Mouse (Mus musculus): Measurements from ENCODE around the gene Phldb3. TPM values are rescaled to one million over a fixed set of nuclear protein-coding genes. Genes with fewer than 3 reads are reported as not detected.

Gene Phldb3
- polyA plus RNA-seq, 1 experiment from 2014 or later: 0.35 TPM

DNA sequence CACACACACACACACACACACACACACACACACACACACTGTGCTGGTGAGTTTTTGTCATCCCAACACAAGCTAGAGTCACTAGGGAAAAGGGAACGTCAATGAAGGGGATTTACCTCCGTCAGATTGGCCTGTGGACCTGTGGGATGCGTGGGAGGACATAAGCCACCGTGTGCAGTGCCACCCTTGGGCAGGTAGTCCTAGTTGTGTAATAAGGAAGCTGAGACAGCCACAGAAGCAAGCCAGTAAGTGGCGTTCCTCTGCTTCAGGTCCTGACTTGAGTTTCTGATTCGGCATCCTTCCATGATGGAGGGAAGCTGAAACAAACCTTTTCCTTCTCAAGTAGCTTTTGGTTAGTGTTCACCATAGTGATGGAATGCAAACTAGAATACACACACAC, 33.9 kb downstream of the Phldb3 start:
- 78% methylated on average over 6 of the region's 6 CpGs for WGBS
- Histone ChIP-seq H3K4me3 (replicated peaks) (no peak overlapping the region), H3K9me3 (no peaks in the 10 kb centered on the region), H3K4me1 (replicated peaks) (no peaks in the 10 kb centered on the region), H3K36me3 (no peaks in the 10 kb centered on the region), H3K9ac (no peak overlapping the region), H3K4me2 (replicated peaks) (no peak overlapping the region), H3K27me3 (replicated peaks) (peaks cover 15% of the 10 kb centered on the region), H3K27ac (no peak overlapping the region)
- ATAC-seq: no peak

DNA sequence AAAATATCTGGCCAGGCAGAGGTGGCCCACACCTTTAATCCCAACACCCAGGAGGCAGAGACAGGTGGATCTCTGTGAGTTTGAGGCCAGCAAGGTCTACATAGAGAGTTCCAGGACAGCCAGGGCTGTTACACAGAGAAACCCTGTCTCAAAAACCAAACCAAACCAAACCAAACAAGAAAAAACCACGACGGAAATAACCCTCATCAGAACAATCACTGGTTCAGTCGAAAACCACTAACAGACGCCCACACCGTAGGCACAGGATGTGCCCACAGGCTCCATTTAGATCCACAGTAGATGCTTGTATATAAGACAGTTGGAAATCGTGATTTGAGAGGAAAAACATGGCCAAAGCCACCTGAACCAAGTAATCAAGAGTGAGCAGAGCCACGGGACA, 34.4 kb downstream of the Phldb3 start:
- Histone ChIP-seq H3K4me1 (replicated peaks) (no peaks in the 10 kb centered on the region), H3K4me3 (replicated peaks) (no peak overlapping the region), H3K9me3 (no peaks in the 10 kb centered on the region), H3K4me2 (replicated peaks) (no peak overlapping the region), H3K27me3 (replicated peaks) (peaks cover 11% of the 10 kb centered on the region), H3K27ac (no peak overlapping the region), H3K9ac (no peak overlapping the region), H3K36me3 (no peaks in the 10 kb centered on the region)
- ATAC-seq: no peak
- WGBS: 73% methylated on average over 7 of the region's 7 CpGs

DNA sequence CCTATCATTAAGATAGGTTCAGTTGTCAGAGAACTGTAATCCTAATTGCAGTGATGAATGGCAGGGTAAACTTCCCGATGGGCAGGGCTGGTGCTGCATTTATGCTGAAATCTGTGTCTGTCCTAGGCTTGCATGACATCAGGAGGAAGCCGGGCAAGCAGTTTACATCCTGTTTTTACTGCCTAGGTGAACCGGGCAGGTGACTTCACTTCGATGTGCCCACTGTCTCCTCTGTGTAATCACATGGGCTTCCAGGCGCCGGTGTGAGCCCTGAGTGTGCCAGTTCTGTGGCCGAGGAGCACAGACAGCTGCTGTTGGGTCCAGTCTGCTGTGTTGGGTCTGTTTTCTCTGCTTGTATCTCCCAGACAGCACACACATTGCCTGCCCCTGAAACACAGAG, 35.9 kb downstream of the Phldb3 start:
- no peak for ATAC-seq
- H3K9me3 ChIP-seq: no peaks in the 10 kb centered on the region
- 0 out of 2 replicates have a peak, but pooled peaks cover 3% of the 10 kb centered on the region for H3K27me3 ChIP-seq (replicated peaks)
- H3K4me3 ChIP-seq (replicated peaks): no peak overlapping the region
- WGBS: 71% methylated on average over 7 of the region's 7 CpGs
- no peaks in the 10 kb centered on the region for H3K36me3 ChIP-seq
- no peak overlapping the region for H3K27ac ChIP-seq
- no peak overlapping the region for H3K4me2 ChIP-seq (replicated peaks)
- no peak overlapping the region for H3K9ac ChIP-seq
- no peaks in the 10 kb centered on the region for H3K4me1 ChIP-seq (replicated peaks)

DNA sequence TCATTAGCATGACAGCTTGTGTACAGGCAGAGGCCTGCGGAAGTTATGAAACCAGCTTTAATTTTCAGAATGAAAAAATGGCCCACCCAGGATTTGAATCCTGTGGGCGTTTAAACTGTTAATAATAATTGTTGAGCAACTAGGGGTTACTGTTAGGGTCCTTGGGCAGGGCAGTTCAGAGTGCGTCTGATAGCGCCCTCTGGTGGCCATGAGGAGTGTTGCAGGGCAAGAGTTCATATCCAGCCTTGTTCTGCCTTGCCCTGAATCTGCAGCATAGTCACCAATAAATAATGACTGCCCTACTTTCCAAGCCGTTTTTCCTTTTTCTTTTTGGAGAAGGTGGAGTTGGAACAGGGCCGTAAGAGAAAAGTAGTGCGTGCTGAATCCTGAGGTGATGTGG, 43.1 kb downstream of the Phldb3 start:
- no peaks in the 10 kb centered on the region for H3K27me3 ChIP-seq (replicated peaks)
- no peaks in the 10 kb centered on the region for H3K36me3 ChIP-seq
- H3K4me3 ChIP-seq (replicated peaks): no peak overlapping the region
- H3K4me1 ChIP-seq (replicated peaks): no peaks in the 10 kb centered on the region
- no peaks in the 10 kb centered on the region for H3K9me3 ChIP-seq
- no peak overlapping the region for H3K9ac ChIP-seq
- WGBS: 21% methylated on average over 7 of the region's 7 CpGs
- no peak overlapping the region for H3K4me2 ChIP-seq (replicated peaks)
- H3K27ac ChIP-seq: no peak overlapping the region
- peak; percentile 41; the same call in 1 of the 2 replicates for ATAC-seq

DNA sequence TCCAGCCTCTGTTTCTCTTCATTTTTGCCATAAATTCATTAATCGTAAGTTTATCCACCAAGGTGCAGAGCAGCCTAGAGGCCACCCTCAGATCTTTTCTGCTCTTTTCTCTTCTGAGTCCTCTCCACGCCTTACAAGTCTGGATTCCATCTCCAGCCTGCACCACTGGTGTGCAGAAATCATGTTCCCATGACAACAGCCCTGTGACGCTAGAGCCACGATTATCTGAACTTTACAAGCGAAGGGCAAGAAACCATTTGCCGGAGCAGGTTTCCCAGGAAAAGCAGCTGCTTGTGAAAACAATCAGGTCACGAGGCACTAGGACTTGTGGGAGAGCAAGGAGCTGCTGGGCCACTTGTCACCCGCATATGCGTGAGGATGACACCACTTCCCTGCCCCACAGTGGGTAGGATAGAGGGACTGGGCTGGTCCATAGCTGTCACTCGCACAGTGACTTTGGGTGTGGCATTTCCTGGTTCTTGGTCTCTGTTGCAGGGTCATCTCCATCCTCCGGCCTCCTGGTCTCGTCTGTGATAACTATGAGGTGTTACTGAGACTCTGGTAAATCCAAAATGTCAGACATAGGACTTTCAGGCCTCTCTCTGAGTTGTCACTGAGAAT, 49.3 kb downstream of the Phldb3 start:
- H3K27me3 ChIP-seq (replicated peaks): no peaks in the 10 kb centered on the region
- ATAC-seq: no peak
- H3K9ac ChIP-seq: no peak overlapping the region
- no peak overlapping the region for H3K27ac ChIP-seq
- H3K4me1 ChIP-seq (replicated peaks): no peaks in the 10 kb centered on the region
- H3K4me3 ChIP-seq (replicated peaks): no peak overlapping the region
- H3K9me3 ChIP-seq: no peaks in the 10 kb centered on the region
- H3K36me3 ChIP-seq: no peaks in the 10 kb centered on the region
- whole genome bisulfite sequencing: 38% methylated on average over 12 of the region's 12 CpGs
- H3K4me2 ChIP-seq (replicated peaks): no peak overlapping the region

DNA sequence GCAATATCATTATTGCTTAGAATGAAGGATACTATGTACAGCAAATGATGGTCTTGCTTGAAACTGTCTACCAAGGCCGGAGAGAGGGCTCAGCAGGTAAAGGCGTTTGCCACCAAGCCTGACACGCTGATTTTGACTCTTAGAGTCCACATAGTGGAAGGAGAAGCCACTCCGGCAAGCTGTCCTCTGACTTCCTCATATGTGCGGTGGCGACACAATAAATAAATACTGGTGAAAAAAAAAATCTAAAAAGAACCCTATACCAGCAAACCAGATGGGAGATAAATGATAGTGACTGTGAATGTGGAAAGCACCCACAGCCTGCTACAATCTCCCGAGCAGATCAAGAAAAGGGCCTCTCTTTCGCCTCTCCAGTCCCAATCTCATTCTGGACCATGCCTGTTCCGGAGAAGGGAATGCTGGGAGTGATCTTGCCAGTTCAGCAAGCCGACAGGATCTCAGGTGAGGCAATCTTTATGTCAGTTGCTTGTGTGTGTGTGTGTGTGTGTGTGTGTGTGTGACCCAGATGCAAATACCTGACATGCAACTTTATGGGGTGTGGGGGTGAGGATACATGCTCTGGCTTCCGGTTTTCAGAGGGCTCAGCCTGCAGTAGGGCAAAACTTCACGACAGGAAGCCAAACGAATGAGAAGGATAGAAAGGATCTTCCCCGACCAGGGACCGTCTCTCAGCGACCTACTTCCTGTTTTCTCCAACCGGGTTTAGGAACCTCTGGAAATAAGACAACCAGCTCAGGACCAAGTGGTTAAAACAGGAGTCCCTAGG, 50.7 kb downstream of the Phldb3 start:
- no peaks in the 10 kb centered on the region for H3K27me3 ChIP-seq (replicated peaks)
- no peak overlapping the region for H3K9ac ChIP-seq
- no peak for ATAC-seq
- no peak overlapping the region for H3K27ac ChIP-seq
- no peaks in the 10 kb centered on the region for H3K9me3 ChIP-seq
- WGBS: 61% methylated on average over 17 of the region's 17 CpGs
- no peaks in the 10 kb centered on the region for H3K36me3 ChIP-seq
- H3K4me2 ChIP-seq (replicated peaks): no peak overlapping the region
- no peak overlapping the region for H3K4me3 ChIP-seq (replicated peaks)
- no peaks in the 10 kb centered on the region for H3K4me1 ChIP-seq (replicated peaks)

DNA sequence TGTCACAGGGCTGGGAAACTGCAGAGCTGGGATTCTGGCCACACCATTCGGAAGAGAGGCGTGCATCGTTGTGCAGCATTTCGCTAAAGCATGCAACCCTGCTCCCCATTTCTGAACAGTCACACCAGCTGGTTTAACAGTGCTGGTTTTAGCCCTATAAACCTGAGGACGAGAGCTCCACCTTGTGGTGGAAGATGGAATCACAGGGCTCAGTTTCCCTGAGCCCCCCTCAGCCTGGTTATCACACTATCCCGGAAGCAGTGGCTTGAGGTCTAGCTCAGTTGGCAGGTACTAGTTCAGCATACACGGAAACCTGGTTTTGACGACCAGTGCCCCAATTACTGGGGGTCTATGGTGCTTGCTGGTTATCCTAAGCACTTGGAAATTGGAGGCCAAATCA, 52.0 kb downstream of the Phldb3 start:
- peak; percentile 57 for ATAC-seq
- WGBS: 14% methylated on average over 8 of the region's 8 CpGs

DNA sequence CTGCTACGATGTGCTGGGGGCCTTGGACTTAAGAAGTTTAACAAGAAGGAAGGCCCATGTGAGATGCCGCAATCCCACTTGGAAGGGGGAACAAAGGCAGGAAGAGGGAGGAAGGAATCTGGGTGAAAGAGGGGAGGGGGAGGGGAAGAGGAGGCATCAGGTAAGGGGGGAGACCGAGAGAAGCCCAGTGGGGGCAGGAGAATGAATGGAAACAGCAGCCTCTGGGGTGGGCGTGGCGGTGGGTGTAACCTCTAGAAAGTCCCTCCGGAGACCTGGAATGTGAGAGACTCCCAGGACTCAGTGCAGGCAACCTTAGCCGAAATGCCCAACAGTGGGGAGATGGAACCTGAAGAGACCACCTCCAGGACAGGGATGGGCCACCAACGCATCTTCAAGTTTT, 53.7 kb downstream of the Phldb3 start:
- WGBS: 39% methylated on average over 8 of the region's 8 CpGs
- no peaks in the 10 kb centered on the region for H3K4me1 ChIP-seq (replicated peaks)
- no peaks in the 10 kb centered on the region for H3K36me3 ChIP-seq
- H3K27me3 ChIP-seq (replicated peaks): no peaks in the 10 kb centered on the region
- no peaks in the 10 kb centered on the region for H3K9me3 ChIP-seq
- no peak for ATAC-seq
- H3K4me3 ChIP-seq (replicated peaks): no peak overlapping the region
- H3K4me2 ChIP-seq (replicated peaks): no peak overlapping the region
- no peak overlapping the region for H3K27ac ChIP-seq
- no peak overlapping the region for H3K9ac ChIP-seq

More for the DNA sequence above, 52.0 kb downstream of the Phldb3 start:
- no peaks in the 10 kb centered on the region for H3K36me3 ChIP-seq
- no peak overlapping the region for H3K27ac ChIP-seq
- H3K4me1 ChIP-seq (replicated peaks): no peaks in the 10 kb centered on the region
- no peak overlapping the region for H3K4me2 ChIP-seq (replicated peaks)
- H3K4me3 ChIP-seq (replicated peaks): no peak overlapping the region
- no peaks in the 10 kb centered on the region for H3K27me3 ChIP-seq (replicated peaks)
- no peaks in the 10 kb centered on the region for H3K9me3 ChIP-seq
- no peak overlapping the region for H3K9ac ChIP-seq

DNA sequence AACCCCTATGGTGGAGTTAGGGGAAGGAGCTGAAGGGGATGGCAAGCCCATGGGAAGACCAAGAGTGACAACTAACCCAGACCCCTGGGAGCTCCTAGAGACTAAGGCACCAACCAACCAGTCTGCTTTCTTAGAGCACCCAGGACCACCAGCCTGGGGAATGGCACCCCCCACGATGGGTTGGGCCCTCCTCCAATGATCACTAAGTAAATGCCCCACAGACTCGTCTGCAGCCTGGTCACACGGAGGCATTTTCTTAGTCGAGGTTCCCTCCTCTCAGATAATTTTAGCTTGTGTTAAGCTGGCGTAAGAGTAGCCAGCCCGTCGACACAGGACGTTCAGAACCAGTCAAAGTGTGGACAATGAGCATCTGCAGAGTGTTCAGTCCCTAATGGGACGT, 54.4 kb downstream of the Phldb3 start:
- no peaks in the 10 kb centered on the region for H3K36me3 ChIP-seq
- H3K4me2 ChIP-seq (replicated peaks): no peak overlapping the region
- no peaks in the 10 kb centered on the region for H3K4me1 ChIP-seq (replicated peaks)
- no peak overlapping the region for H3K4me3 ChIP-seq (replicated peaks)
- no peak overlapping the region for H3K27ac ChIP-seq
- ATAC-seq: no peak
- H3K9me3 ChIP-seq: no peaks in the 10 kb centered on the region
- WGBS: 82% methylated on average over 9 of the region's 9 CpGs
- H3K9ac ChIP-seq: no peak overlapping the region
- H3K27me3 ChIP-seq (replicated peaks): no peaks in the 10 kb centered on the region

DNA sequence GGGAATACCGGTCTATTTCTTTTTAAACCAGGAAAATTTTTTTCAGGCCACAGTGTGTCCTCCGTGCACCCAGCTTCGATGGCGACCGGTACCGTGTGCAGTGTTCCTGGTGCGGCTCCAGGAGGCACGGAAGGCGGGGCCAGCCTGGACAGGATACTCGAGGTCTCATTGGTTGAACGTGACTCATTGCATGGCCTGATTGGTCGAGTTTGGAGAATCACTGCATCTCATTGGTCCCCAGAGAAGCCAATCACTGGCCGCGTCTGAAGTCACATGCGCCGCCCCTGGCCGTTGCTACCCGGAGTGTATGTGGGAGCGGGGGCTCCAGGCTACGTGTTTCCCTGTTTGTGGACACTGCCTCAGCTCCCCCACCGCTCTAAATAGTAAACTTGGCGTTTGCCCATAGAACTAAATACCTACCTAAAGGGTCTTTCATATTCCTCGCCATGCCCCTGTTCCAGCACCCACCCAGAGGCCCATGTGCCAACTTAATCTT, 61.4 kb downstream of the Phldb3 start:
- ATAC-seq: no peak
- no peaks in the 10 kb centered on the region for H3K27me3 ChIP-seq (replicated peaks)
- no peak overlapping the region for H3K27ac ChIP-seq
- no peaks in the 10 kb centered on the region for H3K36me3 ChIP-seq
- H3K9ac ChIP-seq: no peak overlapping the region
- 91% methylated on average over 23 of the region's 23 CpGs for WGBS
- no peak overlapping the region for H3K4me3 ChIP-seq (replicated peaks)
- no peaks in the 10 kb centered on the region for H3K9me3 ChIP-seq
- H3K4me2 ChIP-seq (replicated peaks): no peak overlapping the region
- H3K4me1 ChIP-seq (replicated peaks): no peaks in the 10 kb centered on the region

DNA sequence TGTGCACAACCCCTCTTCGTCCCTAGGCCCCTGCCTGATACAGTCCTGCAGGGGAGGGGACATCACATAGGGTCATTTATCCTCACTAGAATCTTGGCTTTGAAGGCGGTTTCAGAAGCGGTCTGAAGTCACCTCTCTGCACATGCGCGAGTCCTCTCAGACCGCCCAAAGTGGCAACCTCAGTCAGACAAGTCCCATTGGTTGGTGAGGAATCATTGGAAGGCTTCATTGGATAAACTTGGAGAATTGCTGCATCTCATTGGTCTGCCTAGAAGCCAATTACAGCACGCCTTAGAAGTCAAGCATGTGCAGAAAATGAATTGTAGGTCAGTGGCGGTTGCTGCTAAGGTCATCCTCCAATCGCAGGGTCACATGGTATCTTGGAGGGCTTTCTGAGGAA, 66.0 kb downstream of the Phldb3 start, which contains the start of gene Tex101:
Tex101 (minus strand) TSS at position 101 of the 400 bp plus-strand sequence.
- Histone ChIP-seq H3K27ac (no peak within 1 kb of the TSS), H3K4me2 (replicated peaks) (no peak within 1 kb of the TSS), H3K9me3 (no peaks in the 10 kb centered on the region), H3K4me1 (replicated peaks) (no peaks in the 10 kb centered on the region), H3K9ac (no peak within 1 kb of the TSS), H3K36me3 (no peaks in the 10 kb centered on the region), H3K4me3 (replicated peaks) (no peak within 1 kb of the TSS), H3K27me3 (replicated peaks) (no peaks in the 10 kb centered on the region)
- ATAC-seq: no peak
- WGBS: 83% methylated on average over 9 of the region's 9 CpGs
